Mouse (Mus musculus) spleen, adult 18-20 months (tissue): ENCODE results near the gene Hpse2.
A peak's percentile ranks its signal among the peaks of the same experiment; 100 is the strongest.
"Not testable (repeated sequence)": the region's sequence is repeated elsewhere in the genome, so short reads cannot be mapped to it uniquely, and the experiment has no call there.

Experiments
- DNase-seq, 2 experiments: peaks; one replicate each; pipeline ENCODE4 v3.0.0; 2022; ENCODE audit warnings: mixed read lengths in 2 of 2

The Hpse2 gene

DNA sequence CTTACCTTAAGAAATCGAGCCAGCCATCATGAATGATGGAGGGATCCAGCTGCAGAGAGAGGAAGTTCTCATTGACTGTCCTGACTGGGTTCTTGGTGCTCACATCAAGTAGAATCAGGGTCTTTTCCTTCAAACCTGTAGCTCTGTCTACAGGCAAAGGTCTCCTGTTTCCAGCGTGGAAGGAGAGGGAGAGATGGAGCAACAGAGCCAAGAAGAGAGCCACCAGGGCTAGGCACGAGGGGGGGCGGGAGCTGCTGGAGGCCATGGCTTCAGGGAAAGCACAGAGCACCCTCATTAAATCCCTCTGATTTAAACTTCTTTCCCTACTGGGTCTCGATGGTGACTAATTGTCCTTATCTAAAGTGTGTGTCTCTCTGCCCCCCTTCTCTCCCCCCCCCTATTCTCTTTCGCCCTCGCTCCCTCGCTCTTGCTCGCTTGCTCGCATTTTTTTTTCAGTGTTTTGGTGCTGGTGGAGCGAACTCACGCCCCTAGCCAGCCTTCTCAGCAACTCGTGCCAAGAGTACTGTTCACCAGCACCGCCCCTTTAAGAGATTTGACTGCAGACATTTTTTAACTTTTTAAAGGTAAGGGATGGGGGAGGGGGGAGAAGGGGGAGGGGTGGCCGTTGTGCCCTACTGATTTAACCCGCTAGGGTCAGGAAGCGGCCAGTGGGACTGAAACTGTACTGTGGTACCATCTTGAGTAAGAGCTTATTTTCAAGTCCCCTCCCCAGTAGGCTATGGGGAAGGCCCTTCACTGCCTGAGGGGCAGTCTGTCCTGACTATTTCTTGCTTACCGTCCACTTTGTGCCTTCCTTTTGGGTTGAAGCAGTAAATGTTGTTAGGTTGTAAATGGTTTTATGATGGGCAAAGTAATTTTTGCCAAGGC is at the start of gene Hpse2:
Hpse2 (minus strand) TSS at position 339 of the 888 bp plus-strand sequence.
- DNase-seq, result no peak

DNA sequence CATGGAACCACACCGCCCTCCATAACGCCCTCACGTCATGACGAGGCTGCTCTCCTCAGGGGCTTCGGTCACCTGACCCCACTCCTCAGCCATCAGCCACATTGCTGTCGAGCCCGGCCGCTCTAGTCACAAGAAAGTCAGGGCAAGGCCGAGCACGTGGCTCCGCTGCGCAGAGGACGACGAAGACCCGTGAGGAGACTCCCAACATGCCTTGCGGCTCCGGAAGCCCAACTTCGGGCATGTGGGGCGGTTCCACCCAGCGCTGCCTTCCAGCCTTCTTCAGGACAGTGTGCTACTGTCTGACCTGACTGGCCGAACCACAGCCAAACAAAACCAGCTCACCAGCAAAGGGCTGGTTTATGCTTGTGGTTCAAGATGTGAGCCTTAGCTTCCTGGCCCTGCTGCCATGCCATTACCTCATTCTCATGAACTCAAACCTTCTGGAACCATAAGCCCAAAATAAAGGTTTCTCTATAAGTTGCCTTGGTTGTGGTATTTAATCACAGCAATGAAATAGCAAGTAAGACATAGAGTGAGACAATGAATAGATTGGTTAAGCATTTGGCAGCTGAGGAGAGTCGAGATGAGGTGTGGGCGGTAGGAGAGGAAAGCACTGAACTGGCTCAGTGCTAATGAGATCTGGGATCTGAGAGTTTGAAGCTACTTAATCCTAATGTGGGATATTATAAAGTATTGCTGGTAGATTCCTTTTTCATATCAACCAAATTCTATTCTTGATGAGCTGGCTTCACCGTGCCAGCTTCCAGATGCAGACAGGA is 39.5 kb upstream of the Hpse2 start:
- no peak for DNase-seq

DNA sequence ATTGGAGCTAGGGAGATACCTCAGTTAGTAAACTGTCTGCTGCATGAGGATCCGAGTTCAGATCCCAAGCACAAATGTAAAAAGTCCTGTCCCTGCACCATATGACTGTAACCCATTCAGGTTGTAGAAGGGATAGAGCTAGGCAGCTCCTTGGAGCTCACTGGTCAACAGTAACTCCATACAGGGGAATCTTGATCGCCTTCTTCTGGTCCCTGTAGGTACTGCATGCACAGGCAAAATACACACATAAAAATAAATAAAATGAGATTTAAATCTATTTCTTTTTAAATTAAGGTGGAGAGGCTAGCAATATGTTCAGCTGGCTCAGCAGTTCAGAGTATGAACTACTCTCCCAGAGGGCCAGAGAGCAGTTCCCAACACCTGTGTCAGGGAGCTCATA is 35.9 kb upstream of the Hpse2 start:
- no peak for DNase-seq

DNA sequence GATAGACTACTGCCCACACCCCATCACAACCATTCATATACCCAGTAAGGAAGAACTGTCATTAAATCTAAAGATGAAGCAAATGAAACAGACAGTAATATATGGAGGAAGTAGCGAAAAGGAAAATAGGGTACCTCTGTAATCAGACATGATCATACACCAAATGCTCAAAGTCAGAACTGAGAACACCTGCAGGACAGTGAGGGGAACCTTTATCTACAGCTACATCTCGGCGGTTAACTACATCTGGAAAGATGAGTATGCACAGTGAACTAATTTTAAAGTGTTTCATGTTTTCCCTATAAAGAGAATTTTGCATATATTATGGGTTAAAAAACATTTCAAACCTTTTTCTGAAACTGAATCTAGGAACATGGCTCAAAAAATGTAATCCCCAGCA is 32.4 kb upstream of the Hpse2 start:
- DNase-seq, result no peak

DNA sequence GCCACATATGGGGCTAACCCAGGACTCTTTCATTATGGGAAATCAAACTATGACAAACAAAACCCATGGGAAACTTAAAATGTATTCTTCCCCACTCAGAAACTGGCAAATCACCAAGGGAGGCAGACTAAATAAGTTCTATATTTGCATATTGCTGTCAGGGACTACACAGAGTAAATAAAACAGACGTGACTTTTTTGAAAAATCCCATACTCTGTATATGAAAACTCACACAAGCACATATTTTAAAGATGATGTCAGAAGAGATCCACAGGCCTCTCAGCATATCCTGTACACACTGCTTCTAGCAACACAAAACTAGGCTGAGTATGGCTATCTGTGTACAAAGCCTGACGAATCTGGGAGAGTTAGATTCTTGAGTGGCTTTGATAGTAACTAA is 27.4 kb upstream of the Hpse2 start:
- no peak for DNase-seq

DNA sequence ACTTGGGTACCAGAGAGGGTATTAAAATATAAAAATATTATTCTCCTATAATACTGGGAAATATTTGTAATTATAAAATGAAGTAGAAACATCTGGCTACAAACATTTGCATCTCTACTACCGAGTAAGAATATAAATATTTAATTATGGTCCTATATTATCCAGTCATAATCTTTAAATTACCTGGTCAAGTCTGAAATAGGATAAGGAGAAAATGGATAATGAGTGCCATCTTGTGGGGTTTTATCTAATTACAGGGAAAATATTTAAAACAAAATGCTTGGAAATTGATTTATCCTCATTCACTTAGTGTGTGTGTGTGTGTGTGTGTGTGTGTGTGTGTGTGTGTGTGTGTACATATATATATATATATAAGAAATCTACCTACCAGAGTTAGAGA is 19.0 kb upstream of the Hpse2 start:
- DNase-seq, result no peak

DNA sequence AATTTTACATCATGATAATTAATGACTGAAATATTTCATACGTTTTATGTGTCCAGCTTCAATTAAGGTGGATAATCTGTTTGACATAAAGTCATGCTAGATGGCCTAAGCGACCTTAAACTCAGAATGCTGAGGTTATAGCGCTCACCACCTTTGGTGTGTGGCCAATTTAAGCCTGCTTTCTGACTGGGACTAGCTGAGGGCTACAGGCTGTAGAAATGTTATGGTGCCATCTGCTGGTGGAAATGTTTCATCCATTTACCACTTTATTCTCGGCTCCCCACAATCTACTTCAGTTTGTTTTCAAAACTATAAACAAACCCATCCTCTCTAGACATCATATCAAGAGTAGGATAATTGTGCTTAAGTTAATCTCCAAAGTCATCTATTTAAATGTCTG is 8.2 kb upstream of the Hpse2 start:
- peak in 1 of 2 experiments; percentile 4 for DNase-seq

DNA sequence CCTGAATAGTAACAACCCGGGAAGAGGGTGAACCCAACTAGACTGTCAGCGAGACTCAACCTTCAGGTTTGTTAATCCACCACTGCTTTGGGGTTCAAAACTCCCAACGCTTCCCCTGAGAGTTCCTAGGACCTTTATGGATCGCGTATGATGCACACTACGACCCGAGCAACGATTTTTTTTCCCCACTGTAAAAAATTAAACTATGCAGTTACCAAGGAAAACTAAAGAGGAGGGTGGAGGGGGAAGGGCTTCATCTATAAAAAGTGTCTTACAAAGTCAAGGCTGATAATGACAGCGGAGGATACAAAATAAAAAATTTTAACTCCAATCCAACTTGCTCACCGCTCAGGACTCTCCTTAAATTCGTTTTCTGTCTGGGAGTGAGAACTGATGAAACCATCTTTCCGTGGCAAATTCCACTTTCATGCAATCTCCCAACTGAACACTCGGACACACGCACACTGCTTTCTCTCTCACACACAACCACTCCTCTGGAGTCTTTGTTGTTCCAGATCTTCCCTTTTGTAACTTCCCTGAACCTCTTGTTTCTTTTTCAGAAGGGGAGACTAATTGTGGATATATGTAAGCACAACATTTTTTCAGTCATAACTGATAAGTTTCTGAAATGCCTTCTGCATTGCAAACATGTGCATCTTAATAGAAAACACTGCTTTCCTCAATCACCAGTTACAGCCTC is 934 bp downstream of the Hpse2 start:
- DNase-seq, result no peak

DNA sequence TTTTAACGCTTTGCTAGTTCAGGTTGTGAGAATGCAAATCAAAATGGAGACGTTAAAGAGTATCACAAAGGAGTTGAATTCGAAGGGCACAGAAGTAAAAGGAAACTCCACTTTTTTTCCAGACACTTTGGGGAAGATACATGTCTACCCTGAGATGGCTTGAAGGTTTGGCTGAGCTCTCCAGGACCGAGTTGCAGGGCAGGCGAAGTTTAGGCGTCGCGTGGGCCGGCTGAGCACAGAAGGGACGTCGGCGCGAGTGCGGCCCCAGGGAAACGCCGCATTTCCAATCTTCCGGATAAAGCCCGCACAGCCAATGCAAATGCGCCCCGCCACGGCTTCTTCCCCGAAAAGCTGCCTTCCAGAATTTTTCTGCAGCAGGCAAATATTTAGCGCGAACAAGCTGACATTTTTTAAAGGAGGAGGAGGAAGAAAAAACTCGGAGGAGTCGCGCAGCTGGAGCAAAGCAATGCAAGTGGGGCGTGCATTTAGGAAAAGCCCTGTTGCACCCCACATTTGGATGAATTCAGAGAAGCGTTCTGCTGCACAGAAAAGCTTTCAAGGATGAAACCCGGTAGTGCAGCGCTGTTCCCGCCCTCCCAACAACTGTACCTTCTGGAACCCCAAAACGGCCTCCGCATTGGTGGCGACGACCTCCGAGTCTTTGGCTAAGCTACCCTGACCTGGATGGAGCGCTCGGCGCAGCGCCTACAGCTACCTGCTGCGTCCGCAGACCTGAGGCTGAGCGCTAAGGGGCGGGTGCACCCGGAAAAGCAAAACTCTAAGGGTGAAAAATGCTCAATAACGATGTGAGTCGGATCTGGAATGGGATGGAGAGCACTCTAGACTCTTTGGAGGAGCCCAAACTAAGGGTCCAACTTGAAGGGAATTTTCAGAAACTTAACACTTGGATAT is 1.9 kb downstream of the Hpse2 start:
- DNase-seq, result no peak

DNA sequence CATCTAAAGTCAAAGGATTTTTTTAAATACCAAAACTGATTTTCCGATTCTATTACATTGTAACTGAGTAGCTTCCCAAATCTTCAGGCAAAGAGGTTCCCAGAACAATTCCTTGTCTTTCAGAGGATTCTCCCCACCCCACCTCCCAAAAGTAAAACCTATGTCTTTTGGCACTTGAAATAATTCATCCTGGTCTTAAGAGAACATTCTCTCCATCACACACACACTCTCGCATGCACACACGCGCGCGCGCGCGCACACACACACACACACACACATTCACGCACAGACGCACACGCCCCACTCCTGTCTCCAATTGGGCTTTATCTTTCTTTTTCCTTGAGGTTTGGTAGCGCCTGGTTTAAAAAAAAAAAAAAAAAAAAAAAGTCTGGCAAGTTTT is 2.7 kb downstream of the Hpse2 start:
- no peak for DNase-seq

DNA sequence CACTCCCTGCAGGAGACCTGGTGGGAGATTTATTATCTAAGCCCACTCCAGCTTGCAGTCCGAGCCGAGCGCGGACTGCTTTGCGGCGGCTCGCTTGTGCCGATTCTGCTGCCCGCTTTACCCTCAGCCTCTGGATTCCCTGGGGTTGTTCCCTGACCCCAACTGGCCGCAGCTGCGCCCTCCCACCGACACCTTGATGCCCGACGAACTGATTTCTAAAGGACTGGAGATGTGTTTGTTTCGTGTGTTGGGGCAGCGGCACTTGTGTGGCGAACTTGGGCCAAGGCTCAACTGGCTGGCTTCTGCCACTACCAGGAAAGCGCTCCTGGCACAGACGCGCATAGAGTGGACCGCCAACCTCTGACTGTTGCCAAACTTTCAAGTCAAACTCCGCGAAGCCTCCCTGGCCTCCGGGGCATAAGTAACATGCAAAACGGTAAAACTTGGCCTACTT is 3.1 kb downstream of the Hpse2 start:
- no peak for DNase-seq

DNA sequence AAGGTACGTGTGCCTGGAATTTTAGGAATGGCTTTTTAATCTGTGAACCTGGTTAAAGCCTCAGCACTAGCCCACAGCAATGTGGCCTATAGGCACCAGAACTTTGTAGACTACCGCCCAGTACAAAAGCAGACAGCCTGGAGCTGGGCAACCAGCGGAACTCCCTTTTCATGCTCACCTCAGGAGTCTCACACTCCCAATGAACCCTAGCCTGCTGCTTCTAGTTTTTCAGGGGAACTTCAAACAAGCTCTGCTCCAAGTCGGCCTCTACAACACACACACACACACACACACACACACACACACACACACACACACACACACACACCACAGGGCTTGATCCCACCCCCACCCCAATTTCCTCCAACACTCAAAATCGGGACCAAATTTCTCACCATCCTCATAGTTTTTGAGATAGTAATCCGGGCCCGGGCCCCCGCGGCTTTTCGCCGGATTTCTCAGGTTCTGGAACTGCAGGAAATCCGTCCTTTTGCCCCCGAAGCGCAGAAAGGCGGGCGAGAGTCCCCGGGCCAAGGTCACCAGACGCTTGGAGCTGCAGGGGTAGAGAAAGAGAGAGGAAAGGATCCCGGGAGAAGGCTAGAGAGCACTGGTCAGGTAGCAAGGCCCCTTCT is 3.7 kb downstream of the Hpse2 start:
- DNase-seq, result no peak

DNA sequence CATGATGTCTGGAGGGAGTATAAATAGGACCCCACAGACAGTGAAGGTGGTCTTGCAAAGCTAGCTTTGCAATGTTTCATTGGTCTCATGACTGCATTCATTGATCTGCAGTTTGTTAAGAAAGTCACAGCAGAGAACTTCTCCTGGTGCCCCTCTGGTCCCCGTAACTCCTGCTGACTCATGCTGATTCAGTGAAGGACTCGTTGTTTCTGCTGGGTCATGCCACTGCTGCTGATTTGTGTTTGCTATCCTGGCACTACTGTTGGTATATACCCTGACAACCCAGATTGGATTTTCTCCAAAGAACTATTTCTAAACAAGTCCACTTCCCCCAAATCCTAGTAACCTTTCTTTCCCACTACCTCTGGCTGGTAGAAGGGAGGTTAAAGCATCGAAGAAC is 29.3 kb downstream of the Hpse2 start:
- no peak for DNase-seq

DNA sequence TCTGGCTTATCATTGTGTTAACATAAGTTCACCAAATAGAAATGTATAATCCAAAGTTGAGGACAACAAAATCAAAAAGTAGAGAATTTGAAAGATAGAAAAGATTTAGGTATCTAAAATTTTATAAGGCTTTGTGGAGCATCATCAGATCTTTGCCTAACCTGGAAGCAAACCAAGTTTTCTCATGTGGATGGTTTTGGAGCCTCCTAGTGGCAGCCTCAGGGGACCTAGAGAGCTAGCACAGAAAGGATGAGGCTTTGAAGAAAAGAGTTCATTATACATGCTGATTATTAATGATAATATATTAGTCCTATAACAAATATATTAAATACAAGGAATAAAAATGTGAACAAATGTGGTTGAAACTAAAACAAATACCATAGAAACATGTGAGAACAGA is 77.0 kb downstream of the Hpse2 start:
- peak in 1 of 2 experiments; percentile 10 for DNase-seq

DNA sequence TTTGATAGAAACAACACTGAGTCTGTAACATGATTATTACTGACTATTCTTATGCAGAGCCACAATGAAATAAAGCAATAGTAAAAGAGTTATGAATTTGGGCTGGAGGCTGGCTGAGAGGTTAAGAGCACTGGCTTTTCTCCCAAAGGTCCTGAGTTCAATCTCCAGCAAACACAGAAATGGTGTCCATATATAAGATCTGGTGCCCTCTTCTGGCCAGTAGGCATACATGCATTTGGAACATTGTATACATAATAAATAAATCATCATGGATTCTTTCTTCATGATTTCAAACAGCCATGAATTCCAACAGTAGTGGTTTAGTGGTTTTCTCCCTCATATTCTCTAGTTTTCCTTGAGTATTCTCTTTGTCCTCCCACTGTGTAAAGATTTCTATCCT is 81.4 kb downstream of the Hpse2 start:
- no peak for DNase-seq

DNA sequence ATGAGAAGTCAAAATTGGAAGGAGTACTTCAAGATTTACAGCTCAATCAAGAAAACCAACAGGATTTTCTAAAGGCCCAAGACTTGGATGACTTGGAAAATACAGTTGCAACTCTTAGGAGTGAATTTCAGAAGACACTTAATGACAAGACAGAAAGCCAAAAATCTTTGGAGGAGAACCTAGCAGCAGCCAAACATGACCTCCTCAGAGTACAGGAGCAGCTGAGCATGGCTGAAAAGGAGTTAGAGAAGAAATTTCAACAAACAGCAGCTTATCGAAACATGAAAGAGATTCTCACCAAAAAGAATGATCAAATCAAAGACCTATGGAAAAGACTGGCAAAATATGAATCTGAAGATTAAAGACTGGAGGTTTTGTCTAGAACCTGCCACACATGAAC is 106.8 kb downstream of the Hpse2 start:
- DNase-seq, result not testable (repeated sequence)

DNA sequence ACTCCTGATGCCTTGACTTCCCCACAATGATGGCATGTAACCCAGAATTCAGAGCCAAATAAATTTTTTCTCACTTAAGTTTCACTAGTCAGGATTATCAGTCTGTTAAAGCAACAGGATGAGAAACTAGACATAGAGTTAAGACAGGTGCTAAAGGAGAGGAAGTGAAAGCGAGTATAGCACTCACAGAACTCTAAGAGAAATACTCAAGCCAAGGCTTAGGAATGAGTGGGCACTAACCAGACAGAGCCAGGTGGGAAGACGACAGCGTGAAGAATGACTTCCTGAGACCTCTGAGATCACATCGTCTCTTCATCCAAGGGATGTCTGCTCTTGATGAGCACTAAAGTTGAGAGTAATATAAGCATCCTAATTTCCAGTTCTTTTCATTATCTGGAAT is 144.2 kb downstream of the Hpse2 start:
- no peak for DNase-seq

DNA sequence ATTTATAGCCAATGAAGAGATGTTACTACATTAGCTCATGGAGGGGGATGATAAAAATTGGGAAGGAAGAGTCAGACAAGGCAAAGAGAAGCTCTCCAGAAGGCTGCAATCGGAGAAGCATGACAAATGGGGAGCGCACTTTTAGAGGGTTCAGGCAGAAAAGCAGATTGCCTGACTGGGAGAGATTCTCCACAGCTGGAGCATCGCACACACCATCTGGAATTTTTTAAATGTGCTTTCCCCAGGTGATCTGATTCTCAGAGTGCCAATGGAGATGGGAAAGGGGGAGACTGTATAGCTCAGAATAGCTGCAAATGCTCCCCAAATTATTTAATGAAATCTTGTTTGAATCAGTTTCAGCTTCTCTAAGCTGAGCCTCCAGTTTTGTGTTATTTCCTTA is 156.4 kb downstream of the Hpse2 start:
- DNase-seq, result no peak

DNA sequence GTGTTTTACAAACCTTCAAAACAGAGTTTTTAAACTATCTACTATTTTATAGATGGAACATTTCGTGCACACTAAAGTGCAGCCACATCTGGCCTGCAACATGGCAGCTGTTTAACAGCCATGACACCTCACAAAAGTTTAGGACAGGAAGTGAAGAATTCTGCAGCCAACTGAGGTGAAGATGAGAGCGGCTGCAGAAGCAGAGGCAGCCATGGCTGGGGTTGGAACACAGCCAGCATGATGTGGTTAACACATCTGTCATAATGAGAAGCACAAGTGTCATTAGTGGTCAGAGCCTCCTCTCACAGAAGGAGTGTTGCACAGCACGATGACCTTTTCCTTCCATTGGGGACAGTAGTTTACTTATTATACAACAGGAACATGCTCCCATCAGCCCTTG is 194.6 kb downstream of the Hpse2 start:
- DNase-seq, result no peak

DNA sequence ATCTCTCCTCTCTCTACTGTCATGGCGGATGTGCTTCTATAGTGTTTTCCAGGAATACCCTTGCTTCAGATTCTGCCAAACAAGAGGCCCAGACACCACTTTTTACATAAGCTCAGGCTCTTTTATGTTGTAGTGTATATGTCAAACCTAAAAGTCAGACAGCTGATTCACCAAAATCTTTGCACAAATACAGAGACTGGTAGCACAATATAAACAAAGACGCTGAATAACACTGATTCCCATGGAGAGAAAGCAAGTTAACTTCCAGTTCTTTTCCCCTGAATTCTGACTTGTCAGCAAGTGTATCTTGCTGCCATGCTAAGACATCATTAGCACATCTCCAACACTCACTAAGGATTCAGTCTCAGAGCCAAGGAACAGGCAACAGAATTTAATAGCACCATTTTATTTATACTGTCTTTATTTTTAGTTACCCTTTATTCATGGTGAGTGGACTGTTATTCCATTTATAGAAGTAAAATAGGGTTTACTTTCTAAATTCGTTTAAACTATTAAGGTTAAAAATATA is 212.7 kb downstream of the Hpse2 start:
- DNase-seq, result no peak

DNA sequence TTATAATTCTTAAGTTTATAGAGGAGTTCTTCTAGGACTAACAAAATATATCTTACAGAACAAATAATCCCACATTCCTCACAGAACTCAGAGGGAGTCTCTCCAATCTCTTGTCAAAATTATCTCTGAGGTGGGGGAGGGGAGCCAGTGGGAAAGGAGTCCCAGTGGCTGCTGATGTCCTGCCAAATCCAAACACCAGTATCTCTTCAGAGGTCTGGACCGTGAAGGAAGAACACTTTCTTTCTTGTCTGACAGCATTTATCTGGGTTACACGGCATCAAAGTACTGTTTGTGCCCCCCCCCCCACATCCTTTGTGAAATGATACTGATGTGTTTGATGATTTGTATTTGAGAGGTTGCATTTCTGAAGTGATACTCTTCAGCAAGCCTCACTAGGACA is 213.3 kb downstream of the Hpse2 start:
- DNase-seq, result no peak

DNA sequence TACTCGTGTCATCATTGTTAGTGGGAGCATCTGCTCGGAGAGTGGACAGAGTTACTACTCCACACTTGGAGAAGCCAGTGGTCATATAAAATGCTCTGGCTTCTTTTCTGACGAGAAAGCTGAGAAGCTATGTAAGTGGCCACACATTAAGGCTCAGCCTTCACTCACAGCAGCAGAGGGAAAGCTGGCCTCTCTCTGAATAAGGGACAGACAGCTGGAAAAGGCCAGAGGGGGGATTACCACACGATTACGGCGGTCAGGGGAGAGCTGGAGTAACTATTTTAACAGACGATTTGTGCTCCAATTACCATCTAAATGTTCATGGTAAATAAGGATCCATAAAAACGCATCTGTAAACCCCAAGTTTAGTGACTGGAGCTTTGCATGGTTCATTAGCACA is 232.1 kb downstream of the Hpse2 start:
- no peak for DNase-seq
